Mouse (Mus musculus) olfactory bulb, adult 2 months (tissue): ENCODE data around the gene Map2k2.

Experiments
- CTCF ChIP-seq: fragments of 200-500 bp; IDR thresholded peaks from 2 replicates; pipeline ENCODE4 v1.5.1; 2012; ENCODE audit warnings: low read depth, mild to moderate bottlenecking, low read length, moderate library complexity; ENCODE audit not compliant: insufficient read depth
- POLR2A ChIP-seq: fragments of 200-500 bp; IDR thresholded peaks from 2 replicates; pipeline ENCODE4 v1.6.1; 2012; ENCODE audit warnings: mild to moderate bottlenecking, low read depth, low read length, moderate library complexity; ENCODE audit not compliant: insufficient read depth

- TF ChIP-seq CTCF (no peak), POLR2A (no peak)
These were observed 62.3 kb downstream of the Map2k2 start for GRCm38 (mm10) chr10:81168087-81168431.
